Mouse (Mus musculus) embryonic fibroblast, embryonic 13.5 days (primary cell): ENCODE results near the gene Kpna1.

ENCODE experiments used
- CTCF ChIP-seq: IDR thresholded peaks from 2 replicates; pipeline ENCODE4 v1.5.1; 2011; ENCODE audit warnings: mild to moderate bottlenecking, control low read depth, low read length, moderate library complexity, borderline replicate concordance; ENCODE audit not compliant: insufficient read depth
- POLR2A ChIP-seq: IDR thresholded peaks from 2 replicates; pipeline ENCODE4 v1.6.1; 2011; ENCODE audit warnings: low read depth, mild to moderate bottlenecking, control low read depth, low read length, moderate library complexity

DNA sequence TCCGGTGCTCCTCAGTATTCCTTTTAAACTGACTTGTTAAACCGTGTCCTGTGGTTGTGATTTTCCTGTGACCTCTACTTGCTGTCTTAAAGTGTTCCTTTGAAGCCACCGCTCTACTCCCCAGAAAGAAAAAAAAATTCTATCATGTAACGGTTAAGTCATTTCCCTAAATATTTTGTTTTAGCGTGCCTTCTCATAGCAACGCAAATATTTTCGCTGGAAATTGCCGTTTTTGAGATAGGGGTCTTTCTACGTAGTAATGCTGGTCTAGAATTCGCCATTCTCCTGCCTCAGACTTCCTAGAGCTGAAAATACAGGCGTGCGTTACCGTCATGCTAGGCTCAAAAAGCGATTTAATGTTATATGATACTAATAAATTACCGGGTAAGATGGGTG lies 4.0 kb downstream of the Kpna1 start:
- TF ChIP-seq POLR2A: no peak
- no peak for TF ChIP-seq CTCF
